Mouse (Mus musculus) ZHBTc4 (cell line): Measurements from ENCODE around the gene Adcy1.

ENCODE experiments used
- DNase-seq: peaks from one replicate; pipeline ENCODE4 v3.0.0-alpha.2; 2011; ENCODE audit warnings: low read depth, low spot score

Adcy1 gene

DNA sequence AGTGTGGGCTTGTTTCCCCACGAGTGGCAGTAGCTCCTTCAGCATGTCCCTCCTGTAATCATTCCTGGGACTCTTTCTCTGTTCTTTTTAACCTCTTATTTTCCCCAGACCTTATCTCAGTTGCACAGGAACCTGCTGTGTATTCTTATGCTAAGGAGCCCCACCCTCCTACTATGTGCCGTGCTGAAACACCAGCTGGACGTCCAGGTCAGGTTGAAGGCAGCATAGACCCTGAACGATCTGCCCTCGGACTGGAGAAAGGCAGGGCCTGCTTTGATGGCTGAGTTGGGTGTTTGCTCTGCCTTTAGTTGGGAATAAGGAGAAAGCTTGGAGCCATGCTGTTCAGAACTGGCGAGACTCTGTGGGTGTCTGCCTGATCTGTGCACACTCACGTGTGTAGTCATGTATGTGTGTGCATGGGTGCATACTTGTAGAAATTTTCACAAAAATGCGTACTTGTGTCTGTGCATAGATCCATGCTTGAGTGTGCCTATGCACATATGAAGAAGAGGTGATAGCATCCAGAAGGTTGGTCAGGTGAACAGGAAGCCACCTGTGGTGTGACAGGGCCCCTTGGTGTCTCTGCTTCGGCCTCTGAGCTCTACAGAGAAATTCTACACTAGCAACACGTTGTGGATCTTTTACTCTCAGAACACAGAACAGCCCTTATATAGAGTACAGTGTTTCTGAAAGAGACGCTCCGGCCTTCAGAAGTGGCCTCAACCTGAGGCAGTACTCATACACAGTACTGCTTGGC, 5.4 kb downstream of the Adcy1 start:
- peak; percentile 64 for DNase-seq

DNA sequence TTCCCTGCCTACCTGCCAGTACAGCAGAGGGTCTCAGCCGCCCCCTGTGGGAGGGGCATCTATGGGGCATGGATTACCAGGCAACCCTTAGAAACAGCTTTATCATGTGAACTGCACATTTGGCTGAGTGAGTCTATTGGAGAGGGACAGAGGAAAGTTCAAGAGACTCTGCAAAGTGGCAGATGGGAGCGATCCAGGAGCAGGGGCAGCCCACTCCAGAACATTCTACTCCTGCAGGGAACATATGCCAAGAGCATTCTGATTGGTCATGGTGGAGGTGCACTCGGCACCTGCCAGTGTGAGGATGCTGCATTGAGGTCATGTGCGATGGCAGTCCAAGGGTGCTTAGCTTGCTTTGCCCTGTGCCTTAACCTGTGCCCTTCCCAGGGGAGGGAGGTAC, 6.5 kb downstream of the Adcy1 start:
- DNase-seq: no peak

GRCm38 (mm10) chr11:7071617-7072016, 8.3 kb downstream of the Adcy1 start:
- no peak for DNase-seq

DNA sequence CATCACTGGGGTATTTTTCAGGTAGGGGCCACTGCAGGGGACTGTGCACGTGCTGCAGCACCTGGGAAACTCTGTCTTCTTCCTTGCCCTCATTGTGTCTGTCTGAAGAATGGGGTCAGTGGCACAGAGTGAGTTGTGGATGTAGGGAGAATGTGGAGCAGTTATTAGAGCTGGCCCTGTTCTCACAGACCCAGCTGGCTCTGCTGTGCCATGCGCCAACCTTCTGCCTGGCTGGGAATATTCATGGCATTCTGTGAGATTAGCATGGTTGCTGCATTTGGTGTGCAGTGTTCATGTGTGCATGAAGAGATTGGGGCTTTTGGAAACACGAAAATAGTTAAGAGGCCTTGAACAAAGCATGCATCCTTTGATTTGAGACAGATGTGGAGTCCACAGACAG, 10.3 kb downstream of the Adcy1 start:
- no peak for DNase-seq

DNA sequence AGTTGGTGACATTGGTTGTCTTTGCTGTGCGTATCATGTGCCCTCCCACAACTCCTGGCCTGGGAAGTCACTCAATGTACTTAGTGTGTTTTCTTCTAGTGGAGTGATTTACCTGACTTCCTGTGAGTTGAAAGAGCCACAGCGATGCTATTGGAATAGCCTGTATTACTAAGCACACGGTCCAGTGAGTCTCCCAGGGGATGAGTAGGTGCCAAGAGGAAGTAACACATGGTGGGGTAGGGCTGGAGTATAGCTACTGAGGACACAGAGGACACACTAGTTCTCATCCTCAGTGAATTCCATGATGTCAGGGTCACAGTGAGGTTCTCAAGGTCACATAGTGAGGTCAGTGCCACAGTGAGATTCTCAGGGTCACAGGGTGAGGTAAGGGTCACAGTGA, 13.2 kb downstream of the Adcy1 start:
- no peak for DNase-seq

DNA sequence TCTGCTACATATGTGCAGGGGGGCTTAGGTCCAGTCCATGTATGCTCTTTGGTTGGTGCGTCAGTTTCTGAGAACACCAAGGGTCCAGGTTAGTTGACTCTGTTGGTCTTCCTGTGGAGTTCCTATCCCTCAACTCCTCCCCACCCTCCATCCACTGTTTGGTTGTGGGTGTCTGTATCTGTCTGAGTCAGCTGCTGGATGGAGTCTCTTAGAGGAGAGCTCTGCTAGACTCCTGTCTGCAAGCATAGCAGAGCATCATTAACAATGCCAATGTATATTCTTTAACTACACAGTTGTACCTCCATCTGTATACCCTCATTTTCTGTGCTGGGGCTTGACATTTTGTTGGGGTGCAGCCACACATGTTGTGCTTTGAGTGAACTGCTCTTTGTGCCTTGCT, 18.6 kb downstream of the Adcy1 start:
- no peak for DNase-seq

DNA sequence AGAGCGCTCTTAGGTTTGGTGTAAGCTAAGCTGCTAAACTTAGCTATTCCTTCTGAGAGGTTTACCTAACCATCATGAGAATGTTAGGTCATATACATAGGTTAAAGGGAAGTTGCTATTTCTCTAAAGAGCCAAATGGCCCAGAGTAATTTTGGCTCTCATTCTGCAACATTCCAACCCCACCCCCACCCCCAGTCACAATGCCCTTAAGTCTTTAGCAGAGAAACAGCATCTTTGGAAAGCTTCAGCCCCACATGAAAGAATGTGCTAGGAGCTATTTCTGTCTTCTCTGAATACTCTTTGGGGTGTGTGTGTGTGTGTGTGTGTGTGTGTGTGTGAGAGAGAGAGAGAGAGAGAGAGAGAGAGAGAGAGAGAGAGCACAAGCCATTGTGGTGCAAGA, 20.6 kb downstream of the Adcy1 start:
- DNase-seq: no peak

DNA sequence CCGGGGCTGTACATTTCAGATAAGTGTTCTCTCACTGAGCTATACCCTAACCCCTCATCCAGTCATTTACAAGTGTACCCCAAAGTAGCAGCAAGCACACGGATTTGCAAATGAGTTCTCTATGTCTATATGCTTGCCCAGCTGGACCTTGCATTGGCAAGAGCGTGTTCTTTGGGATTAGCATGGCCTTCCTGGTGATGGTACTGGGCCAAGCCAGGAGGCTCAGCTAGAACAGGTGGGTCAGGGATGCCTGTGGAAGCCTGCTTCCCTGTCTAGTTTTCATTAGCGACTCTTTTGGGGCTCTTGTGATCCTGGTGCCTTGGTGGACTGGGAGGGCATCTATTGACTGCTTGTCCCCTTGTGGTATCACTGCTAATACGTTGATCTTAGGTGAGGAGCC, 21.9 kb downstream of the Adcy1 start:
- no peak for DNase-seq

GRCm38 (mm10) chr11:7091120-7091519, 27.8 kb downstream of the Adcy1 start:
- DNase-seq: no peak

DNA sequence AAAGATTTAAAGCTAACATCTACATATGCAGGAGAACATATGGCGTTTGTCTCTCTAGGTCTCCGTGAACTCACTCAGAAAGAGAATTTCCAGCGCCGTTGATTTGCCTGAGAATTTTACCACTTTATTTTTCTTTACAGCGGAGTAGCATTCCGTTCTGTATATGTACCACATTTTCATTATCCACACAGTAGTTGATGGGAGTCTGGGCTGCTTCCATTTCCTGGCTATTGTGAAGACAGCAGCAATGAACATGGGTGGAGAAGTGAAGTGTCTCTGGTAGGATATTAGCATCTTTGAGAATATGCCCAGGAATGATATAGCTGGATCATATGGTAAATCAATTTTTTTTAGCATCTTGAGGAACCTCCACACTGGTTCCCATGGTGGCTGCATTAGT, 31.6 kb downstream of the Adcy1 start:
- no peak for DNase-seq

- no peak for DNase-seq
These were observed 38.4 kb downstream of the Adcy1 start for GRCm38 (mm10) chr11:7101674-7102073.

- no peak for DNase-seq
These were observed 39.2 kb downstream of the Adcy1 start for GRCm38 (mm10) chr11:7102256-7103194.

DNA sequence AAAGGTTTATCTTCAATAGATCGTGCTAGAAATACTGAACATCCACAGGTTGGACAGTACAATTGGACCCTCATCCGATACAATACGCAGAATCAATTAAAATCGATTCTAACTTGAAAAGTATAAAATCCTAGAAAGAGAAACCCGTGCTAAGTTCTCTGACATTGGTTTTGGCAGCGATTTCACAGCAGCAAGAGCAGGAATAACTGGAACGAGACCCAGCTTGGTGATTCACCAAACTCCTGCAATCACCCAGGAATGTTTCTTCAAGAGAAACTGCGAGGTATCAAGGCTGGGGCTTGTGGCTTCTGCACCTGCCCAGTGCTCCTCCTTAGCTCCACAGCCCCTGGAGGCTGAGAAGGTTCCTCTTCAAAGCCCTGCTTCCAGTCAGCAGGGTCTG, 42.0 kb downstream of the Adcy1 start:
- no peak for DNase-seq

DNA sequence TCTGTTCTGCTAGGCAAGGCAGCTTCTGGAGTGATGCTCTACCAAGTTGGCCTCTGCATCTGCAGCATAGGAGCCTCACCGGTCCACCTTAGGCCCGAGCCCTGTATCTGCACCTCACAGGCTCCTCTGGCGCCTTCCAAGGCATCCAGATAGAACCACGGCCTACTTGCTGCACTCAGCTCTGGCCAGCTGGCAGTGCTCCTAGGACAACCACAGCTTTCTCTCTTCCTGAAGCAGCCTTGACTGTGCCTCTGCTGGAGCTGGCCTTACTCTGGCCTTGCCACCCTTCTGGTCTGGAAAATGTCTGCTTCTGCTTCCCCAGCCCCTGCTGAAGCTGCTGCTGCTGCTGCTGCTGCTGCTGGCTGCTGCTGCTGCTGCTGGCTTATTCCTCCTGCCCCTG, 45.8 kb downstream of the Adcy1 start:
- no peak for DNase-seq

- DNase-seq: no peak
These were observed 49.8 kb downstream of the Adcy1 start for GRCm38 (mm10) chr11:7113046-7113445.

- no peak for DNase-seq
These were observed 50.4 kb downstream of the Adcy1 start for GRCm38 (mm10) chr11:7113687-7114086.

- DNase-seq: no peak
These were observed 51.0 kb downstream of the Adcy1 start for GRCm38 (mm10) chr11:7114312-7114711.

GRCm38 (mm10) chr11:7116647-7117046, 53.4 kb downstream of the Adcy1 start:
- no peak for DNase-seq

DNA sequence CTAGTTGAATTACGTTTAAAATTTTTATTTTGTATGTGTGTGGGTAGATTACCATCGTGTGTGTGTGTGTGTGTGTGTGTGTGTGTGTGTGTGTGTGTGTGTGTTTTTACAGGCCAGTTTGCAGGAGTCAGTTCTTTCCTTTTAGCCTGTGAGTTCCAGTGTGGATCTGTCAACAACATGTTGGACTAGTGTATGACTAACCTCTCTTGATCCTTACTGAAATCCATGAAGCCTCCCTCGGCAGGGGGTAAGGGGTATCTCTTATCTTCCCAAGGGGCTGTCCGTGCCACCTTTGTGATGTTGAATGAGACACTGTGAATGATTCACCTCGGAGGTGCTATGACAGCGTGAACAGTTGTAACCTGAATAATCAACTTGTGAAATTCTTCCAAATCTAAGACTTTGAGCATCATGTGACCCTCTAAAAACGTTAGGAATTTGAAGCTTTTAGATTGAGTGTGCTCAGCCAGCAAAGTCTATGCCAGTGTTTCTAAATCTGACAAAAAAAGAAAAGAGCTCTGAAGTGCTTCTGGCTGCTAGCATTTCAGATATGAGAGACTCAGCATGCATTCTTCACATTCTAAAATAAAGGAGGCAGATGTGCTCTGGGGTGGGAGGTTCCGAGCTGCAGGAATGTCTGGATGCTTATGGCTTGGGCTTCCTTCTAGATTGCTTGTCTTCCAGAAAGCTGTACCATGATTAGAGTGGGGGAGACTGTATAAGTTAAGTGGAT, 66.2 kb downstream of the Adcy1 start:
- peak; percentile 48 for DNase-seq

GRCm38 (mm10) chr11:7132736-7133387, 69.6 kb downstream of the Adcy1 start:
- DNase-seq: no peak

- no peak for DNase-seq
These were observed 70.4 kb downstream of the Adcy1 start for GRCm38 (mm10) chr11:7133736-7134135.

DNA sequence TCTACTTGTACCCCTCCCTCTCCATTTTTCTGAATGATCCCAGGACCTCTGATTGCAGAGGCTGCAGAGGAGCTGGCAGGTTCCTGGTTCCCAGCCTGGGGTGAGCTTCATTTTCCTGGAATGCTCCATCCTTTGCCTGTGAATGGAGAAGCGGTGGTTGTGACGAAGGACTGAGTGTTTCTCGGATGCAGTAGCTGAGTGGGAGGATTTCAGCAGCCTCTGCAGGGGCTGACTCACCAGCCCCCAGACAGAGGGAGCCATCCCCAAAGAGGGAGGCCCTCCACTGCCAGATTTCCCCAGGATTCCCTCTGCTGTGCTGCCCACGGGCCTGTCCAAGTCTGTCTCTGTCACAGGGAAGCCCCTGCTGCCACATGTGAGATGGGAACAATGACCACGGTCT, 71.0 kb downstream of the Adcy1 start:
- DNase-seq: no peak
